Mouse (Mus musculus) stomach, embryonic 16.5 days (tissue): ENCODE results near the gene Mipol1. TPM values are rescaled to one million over a fixed set of nuclear protein-coding genes. Genes with fewer than 3 reads are reported as not detected.

Experiments used
- ATAC-seq: fragments of 200-750 bp; cut with Nextera tagmentation; 2 replicates; pipeline ENCODE4 v1.8.0; 2017; ENCODE audit warnings: moderate number of reproducible peaks, moderate TSS enrichment; ENCODE audit not compliant: insufficient read depth, low FRiP score
- H3K27ac ChIP-seq: fragments of 300-500 bp; sonication (generic); 2 replicates; pipeline ENCODE4 v1.5.1; 2014; ENCODE audit warnings: low read length
- H3K27me3 ChIP-seq: fragments of 300-500 bp; sonication (generic); 2 replicates; pipeline ENCODE4 v1.6.1; 2014; ENCODE audit warnings: low read length, control low read depth, mixed read lengths; ENCODE audit not compliant: control insufficient read depth, insufficient read depth
- H3K36me3 ChIP-seq: fragments of 300-500 bp; sonication (generic); 2 replicates; pipeline ENCODE4 v1.6.1; 2014; ENCODE audit warnings: low read length; ENCODE audit not compliant: control insufficient read depth, insufficient read depth
- H3K4me1 ChIP-seq: fragments of 300-500 bp; sonication (generic); 2 replicates; pipeline ENCODE4 v1.6.1; 2014; ENCODE audit warnings: low read length, control low read depth, mixed read lengths; ENCODE audit not compliant: control insufficient read depth, insufficient read depth
- H3K4me2 ChIP-seq: fragments of 300-500 bp; sonication (generic); 2 replicates; pipeline ENCODE4 v1.6.1; 2014; ENCODE audit warnings: low read depth, low read length, mixed read lengths
- H3K4me3 ChIP-seq: fragments of 300-500 bp; sonication (generic); replicated peaks from 2 replicates; pipeline ENCODE4 v1.5.1; 2014; ENCODE audit warnings: mild to moderate bottlenecking, low read length
- H3K9ac ChIP-seq: fragments of 300-500 bp; sonication (generic); 2 replicates; pipeline ENCODE4 v1.6.1; 2014; ENCODE audit warnings: low read length
- H3K9me3 ChIP-seq: fragments of 300-500 bp; sonication (generic); replicated peaks from 2 replicates; pipeline ENCODE4 v1.6.1; 2016; ENCODE audit warnings: low read length, control low read depth; ENCODE audit not compliant: control insufficient read depth
- whole genome bisulfite sequencing: fragments of 180-500 bp; shearing (Covaris S2); extraction: QIAGEN DNeasy Blood & Tissue Kit; methylation state at CpG from one replicate; pipeline ENCODE4 v1.1.7; 2014; 5-methylcytosine and 5-hydroxymethylcytosine counted together
- polyA plus RNA-seq: library from polyadenylated mRNA; unstranded; fragments of >200 nt; fragmentation: Nextera tagmentation; extraction: Ambion mirVana; gene quantifications from 2 replicates; pipeline ENCODE4 v1.2.1, GENCODE M21; 2015

The Mipol1 gene
- polyA plus RNA-seq, 1 experiment from 2014 or later: 11.1 TPM

DNA sequence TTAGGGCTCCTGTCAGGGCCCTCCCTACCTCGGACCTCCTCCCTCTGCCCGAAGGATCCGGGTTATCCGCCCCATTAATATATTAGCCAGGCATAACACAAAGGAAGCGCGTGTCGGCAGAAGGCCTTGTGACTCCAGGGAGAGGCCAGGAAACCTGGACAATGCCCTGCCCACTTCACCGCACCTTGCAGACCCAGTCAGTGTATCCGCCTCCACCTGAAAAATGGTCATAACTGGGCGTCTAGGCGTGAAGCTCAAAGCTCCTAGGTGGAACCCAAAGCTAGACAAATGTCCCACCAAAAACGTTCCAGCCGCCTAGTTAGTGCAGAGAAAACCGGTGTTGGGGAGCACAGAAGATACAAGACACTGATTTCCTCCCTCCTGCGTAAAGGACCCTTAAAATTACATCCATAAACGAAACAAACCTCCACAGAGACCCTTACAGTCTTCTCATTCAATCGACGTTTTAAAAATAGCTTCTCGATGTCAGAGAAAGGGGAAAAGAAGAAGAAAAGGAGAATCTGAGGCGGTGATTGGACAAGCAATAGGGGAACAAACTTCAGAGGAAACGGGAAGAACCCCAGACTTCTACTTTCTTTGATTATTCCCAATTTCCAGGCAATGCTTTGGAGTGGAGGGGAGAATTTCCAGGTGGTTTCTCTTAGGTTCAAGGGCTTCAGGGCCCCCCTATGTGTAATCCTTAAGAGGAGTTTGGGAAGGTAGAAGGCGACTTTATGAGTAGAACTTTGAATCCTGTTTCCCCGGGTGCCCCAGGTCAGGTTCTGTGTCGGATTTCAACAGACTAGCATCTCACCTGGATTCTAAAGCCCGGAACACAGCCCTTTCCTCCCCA, 306.1 kb downstream of the Mipol1 start:
- 2% methylated on average over 25 of the region's 25 CpGs for WGBS
- Histone ChIP-seq H3K27me3 (peaks cover 60% of the 10 kb centered on the region), H3K27ac (peak overlapping the region; percentile 95), H3K4me2 (peak overlapping the region; percentile 53), H3K9ac (peak overlapping the region; percentile 60), H3K4me3 (peak overlapping the region; percentile 27), H3K9me3 (no peaks in the 10 kb centered on the region), H3K4me1 (peaks cover 4% of the 10 kb centered on the region), H3K36me3 (no peaks in the 10 kb centered on the region)
- peak; percentile 59; the same call in 1 of the 2 replicates for ATAC-seq

DNA sequence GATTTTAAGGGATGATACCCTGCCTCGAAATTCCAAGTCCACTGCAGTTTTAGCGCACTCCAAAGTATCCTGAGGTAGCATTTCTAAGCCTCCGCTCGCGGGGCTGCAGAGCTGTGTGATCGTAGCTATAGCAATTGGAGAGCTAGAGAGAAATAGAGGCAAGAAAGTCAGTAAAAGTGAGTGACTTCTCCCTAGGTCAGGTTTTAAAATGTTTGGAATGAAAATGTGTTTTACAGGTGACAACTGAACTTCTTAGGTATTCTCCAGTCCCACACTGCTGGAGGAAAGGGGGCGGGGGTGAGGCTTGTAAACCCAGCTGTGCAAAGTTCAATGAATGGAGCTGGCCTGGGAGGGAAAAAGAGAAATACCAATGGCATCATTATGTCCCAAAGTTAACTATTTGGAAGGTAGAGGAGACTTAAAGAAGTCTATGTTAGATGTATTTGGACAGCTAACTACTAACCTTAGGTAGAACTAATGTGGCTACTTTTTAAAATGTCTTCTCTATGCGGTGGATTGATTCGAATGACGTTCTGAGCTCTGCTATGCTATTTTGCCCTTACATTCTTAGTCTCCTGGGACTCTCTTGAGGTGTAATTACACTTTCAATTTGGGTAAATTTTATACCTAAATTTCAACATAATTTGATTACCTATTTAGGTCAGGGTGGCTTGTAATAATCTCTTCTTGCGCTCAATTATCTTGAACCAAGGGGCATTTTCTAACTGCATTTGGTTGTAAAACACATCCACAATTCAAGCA, 306.9 kb downstream of the Mipol1 start:
- peaks cover 4% of the 10 kb centered on the region for H3K4me1 ChIP-seq
- H3K27ac ChIP-seq: peak overlapping the region; percentile 95
- H3K27me3 ChIP-seq: peaks cover 64% of the 10 kb centered on the region
- 6% methylated on average over 11 of the region's 11 CpGs for WGBS
- H3K9ac ChIP-seq: peak overlapping the region; percentile 60
- no peaks in the 10 kb centered on the region for H3K36me3 ChIP-seq
- peak overlapping the region; percentile 53 for H3K4me2 ChIP-seq
- no peak for ATAC-seq
- H3K4me3 ChIP-seq: peak overlapping the region; percentile 27
- no peaks in the 10 kb centered on the region for H3K9me3 ChIP-seq

DNA sequence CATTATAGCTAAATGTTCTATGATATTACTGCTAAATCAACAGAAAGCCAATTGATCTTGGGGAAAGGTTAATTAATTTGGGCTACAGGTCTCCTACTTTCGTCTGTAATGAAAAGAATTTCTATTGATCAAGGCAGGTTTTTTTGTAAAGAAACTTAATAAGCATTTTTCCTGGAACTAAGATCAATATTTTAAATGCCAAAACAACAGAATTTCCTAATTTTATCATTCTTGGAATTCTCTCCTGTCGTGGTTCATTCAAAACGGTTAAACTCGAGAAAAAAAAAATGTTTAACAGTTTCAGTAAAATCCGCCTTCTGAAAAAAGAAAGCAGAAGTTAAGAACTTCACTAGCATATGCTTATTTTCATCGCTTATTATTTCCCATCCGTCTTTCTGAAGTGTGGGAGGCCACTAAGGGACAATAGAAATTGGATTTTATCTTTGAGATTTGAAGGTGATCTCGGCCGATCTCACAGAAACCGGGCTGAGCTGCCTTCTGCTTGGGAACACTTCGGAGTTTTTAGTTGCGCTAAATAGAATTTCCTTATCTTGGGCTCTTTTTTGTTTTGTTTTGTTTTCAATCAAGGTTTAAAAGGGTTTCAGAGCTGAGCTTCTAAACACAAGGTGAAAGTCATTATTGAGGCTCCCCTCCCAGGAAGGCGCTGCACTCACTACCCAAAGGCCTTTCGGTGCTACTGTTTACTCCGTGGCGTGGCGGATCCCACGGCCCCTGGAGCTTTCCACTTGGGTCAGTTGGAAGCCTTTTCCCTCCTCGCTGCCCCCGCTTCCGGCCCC, 307.8 kb downstream of the Mipol1 start:
- Histone ChIP-seq H3K9me3 (no peaks in the 10 kb centered on the region), H3K9ac (peak overlapping the region; percentile 73), H3K4me3 (peak overlapping the region; percentile 39), H3K36me3 (no peaks in the 10 kb centered on the region), H3K4me1 (peaks cover 4% of the 10 kb centered on the region), H3K27me3 (peaks cover 64% of the 10 kb centered on the region), H3K27ac (peak overlapping the region; percentile 93), H3K4me2 (peak overlapping the region; percentile 65)
- WGBS: 3% methylated on average over 21 of the region's 21 CpGs
- ATAC-seq: no peak

DNA sequence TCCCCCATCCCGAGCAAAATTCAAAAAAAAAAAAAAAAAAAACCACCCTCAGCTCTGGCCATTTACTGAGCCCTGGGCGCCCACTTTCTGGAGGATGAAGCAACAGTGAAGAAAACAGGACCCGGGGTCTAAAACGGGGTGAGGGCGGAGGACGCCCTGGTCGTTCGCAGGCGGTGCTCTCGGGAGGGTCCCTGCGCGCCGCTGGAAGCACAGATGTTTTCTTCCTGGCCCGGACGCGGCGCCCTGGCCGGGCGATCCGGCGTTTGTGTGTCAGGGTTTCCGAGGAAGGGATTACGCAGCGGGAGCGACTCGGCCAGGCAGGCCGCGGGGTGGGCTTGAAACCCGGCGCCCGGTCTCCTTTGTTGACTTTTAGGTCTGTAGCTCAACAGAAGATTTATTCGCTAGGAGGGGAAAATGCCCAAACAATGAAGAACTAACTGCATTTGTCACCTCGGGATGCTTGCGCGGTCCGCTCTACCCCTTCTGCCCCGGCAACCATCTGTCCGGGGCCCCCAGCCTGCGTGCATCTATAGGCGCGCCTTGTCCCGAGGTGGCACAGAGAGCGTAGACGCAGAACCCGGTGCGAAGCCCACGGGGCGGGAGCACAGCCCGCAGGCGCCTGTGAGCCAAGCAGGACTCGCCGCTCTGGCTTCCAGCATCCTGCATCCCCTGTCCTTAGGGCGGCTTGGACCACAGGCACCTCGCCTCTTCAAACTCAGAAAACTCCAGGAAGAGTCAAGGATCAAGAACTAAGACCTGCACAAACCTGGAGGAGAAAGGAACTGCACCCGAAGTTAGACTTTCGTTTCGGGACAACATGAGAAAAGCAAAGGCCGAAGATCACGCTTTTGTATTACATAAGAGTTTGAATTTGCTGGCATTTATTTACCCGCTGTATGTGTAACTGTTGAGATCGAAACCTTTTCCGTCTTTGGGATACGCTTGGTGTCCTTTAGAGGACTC, 308.6 kb downstream of the Mipol1 start:
- Histone ChIP-seq H3K4me1 (peaks cover 4% of the 10 kb centered on the region), H3K9ac (peak overlapping the region; percentile 73), H3K27ac (peak overlapping the region; percentile 93), H3K4me2 (peak overlapping the region; percentile 65), H3K36me3 (no peaks in the 10 kb centered on the region), H3K9me3 (no peaks in the 10 kb centered on the region), H3K4me3 (peak overlapping the region; percentile 39), H3K27me3 (peaks cover 59% of the 10 kb centered on the region)
- ATAC-seq: no peak
- WGBS: under 1% methylated on average over 63 of the region's 63 CpGs

DNA sequence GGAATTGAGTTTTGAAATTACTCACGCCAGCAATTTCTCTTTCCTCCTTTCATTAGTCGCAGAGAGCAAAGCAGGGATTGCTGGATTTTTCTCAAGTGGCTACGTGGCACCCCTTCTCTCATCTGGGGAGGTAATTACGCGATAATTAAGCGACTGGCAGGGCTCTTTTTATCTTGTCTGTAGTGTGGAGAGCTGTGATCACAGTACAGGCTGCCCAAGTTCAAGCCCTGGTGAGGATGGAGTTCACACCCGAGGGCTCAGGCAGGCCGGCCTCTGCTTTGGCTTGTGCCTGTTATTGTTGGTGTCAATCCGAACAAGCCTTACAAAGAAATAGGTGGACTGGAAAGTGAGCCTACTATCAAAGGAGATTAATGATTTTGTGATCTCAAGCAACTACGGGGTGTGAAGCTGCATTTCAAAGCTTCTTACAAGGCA, 309.3 kb downstream of the Mipol1 start:
- H3K4me3 ChIP-seq: peak overlapping the region; percentile 39

DNA sequence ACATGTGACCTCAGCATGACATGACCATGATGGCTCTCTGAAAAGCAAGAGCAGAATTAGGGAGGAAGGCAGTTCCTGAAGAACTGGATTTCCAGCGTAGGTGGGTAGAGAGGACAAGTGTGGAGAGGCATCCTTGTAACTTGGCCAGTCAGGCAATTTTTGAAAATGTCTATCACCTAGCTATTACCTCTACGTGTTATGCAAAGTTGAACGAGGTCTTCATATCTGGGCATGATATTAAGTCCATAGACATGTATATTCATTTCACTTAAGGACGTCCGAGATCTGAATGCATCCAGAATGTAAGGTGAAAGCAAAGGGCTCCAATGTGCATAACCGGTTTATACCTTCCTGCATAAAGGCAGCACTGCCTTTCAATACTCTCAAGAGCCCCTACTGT, 310.9 kb downstream of the Mipol1 start:
- ATAC-seq: no peak
- no peaks in the 10 kb centered on the region; the same call in 1 of the 2 replicates for H3K4me1 ChIP-seq
- H3K9me3 ChIP-seq: no peaks in the 10 kb centered on the region
- no peaks in the 10 kb centered on the region for H3K36me3 ChIP-seq
- peak overlapping the region; percentile 51 for H3K4me3 ChIP-seq
- peaks cover 46% of the 10 kb centered on the region for H3K27me3 ChIP-seq
- peak overlapping the region; percentile 49 for H3K4me2 ChIP-seq
- peak overlapping the region; percentile 76 for H3K27ac ChIP-seq
- peak overlapping the region; percentile 53 for H3K9ac ChIP-seq
- WGBS: 12% methylated on average over 6 of the region's 6 CpGs

More for the DNA sequence above, 309.3 kb downstream of the Mipol1 start:
- H3K36me3 ChIP-seq: no peaks in the 10 kb centered on the region
- H3K27me3 ChIP-seq: peaks cover 54% of the 10 kb centered on the region
- no peak for ATAC-seq
- no peaks in the 10 kb centered on the region for H3K9me3 ChIP-seq
- H3K27ac ChIP-seq: peak overlapping the region; percentile 93
- WGBS: 3% methylated on average over 10 of the region's 10 CpGs
- peak overlapping the region; percentile 65 for H3K4me2 ChIP-seq
- H3K9ac ChIP-seq: peak overlapping the region; percentile 73
- peaks cover 3% of the 10 kb centered on the region for H3K4me1 ChIP-seq

DNA sequence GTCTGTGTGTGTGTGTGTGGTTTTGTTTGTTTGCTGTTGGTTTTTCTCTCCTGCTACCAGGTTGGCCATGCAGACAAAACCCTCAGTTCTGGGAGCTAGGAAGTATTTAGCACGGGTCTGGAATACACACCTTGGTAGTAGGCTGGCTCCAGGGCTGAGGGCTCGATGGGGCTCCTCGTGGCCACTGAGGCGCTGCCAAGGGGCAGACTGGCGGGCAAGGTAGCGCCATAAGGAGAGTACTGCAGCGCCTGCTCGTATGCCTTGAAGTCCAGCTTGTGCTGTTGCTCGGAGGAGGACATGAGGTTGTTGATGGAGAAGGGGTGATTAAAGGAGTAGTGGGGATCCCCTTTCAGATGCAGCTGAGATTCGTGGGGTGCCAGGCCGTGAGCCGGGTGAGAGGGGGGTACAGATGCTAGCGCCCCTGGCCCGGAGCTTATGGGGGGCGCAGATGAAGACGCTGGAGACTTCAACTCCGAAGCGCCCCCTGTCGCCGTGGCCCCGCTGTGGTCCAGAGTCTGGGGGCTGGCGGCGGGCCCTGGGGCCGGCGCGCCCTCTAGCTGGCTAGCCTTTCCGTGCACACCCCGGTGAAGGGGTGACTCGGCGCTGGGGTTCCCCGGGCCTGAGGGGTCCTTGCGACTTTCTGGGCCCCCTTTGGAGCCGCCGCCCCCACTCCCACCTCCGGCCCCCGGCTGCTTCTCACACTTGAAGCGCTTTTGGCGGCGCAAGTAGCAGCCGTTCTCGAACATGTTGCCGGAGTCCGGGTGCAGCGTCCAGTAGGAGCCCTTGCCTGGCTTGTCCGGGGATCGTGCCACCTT, 311.9 kb downstream of the Mipol1 start:
- Histone ChIP-seq H3K4me3 (peak overlapping the region; percentile 51), H3K27ac (peak overlapping the region; percentile 82), H3K36me3 (no peaks in the 10 kb centered on the region), H3K9ac (peak overlapping the region; percentile 74), H3K4me2 (peak overlapping the region; percentile 49), H3K4me1 (no peaks in the 10 kb centered on the region; the same call in 1 of the 2 replicates), H3K9me3 (no peaks in the 10 kb centered on the region), H3K27me3 (peaks cover 46% of the 10 kb centered on the region)
- ATAC-seq: peak; percentile 20
- 2% methylated on average over 45 of the region's 46 CpGs for WGBS
